Mouse (Mus musculus): ENCODE data around the gene Catsperd. TPM values are rescaled to one million over a fixed set of nuclear protein-coding genes. Genes with fewer than 3 reads are reported as not detected.

The Catsperd gene
- total RNA-seq (2021): 1 to 10 TPM; 2.4 to 2.7 TPM
- long read RNA-seq, experiment 1, partial matches to known transcripts: 2 of 4 reads
- long read RNA-seq, experiment 1, other reads (novel, unspliced or antisense): 2 of 4 reads
- long read RNA-seq, experiment 2, partial matches to known transcripts: 0 of 9 reads
- long read RNA-seq, experiment 2, other reads (novel, unspliced or antisense): 9 of 9 reads

DNA sequence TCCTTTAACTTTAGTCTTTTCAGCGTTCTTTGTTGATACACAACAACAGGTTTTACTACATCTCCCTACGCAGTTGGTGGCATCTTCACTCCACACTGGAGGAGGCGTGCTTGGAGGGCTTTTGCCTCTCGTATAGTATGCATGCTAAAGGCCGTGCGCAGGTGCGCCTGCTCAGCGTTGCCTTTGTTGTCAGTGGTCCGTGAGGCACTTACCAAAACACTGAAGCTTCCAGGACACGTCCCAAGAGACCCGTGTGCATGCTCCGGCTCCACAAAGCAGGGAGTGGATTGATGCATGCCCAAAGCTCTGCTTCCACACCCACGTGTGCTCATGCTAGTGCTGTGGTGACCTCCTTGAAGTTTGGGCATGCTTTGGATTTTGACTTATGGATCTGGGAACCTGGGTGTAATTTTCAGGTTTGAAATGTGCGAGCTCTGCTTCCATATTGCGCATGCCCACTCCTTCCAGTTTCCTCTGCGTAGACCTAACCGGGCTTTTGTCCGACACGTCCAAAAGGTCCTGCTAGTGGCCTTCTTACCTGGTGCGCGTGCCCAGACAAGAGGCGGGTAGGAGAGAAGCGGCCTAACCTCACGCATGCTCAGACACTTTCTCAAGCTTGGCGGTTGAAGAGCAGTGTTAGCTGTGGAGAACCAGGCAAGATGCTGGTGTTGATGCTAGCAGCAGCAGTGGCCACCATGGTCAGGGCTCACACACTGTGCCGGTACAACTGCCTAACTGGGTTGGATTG lies at the start of gene Catsperd:
Gene Catsperd (plus strand): TSS at position 614 of the 748 bp plus-strand sequence.
- no peak for DNase-seq (ENCODE audit: low spot score in 2 of 2)

DNA sequence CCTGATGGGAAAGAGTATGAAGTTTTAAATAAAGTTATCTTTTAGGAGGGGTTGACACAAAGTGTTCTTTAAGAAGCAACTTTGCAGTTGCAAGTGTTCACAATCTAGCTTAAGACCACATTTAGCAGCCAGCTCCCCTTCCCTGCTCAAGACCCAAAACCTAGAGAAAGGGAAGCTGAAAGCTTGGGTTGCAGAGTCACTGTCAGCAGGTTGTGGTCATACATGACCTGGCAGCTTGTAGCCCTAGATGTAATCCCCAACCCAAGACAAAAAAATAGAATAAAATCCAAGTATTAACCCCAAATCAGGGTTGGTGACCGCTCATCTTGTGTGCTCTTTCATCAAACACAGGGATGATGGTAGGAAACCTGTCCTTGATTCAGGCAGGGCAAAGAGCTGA lies 44.9 kb upstream of the Catsperd start:
- DNase-seq (ENCODE audit: low spot score in 2 of 2): no peak

DNA sequence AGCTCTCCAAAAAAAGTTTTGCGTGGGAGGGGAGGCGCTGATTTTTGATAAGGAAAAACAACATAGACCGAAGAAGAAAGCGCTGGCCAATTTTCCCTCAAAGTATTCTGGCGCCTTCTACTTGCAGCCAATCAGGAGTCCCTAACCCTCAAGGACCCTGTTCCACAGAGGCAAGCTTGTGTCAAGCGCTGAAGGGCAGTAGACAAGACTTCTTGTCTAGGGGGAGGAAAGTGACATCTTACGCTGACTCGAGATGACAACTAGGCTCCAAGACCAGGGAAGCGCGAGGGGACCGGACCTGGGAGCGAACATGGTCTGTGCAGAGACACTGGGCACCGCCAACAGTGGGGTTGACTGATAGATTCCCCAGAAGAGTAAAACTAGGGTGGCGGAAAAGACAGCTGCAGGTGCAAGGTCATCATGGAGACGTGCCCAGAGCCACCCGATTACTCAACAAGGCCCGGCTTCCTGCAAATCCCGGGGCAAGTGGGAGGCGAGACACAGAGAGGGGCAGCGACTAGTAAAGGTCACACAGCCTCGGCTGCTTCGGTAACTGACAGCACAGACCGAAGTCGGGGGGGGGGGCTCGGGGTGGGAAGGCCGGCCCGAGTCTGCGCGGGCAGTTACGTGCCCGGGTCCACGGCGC lies 44.2 kb upstream of the Catsperd start:
- DNase-seq (ENCODE audit: low spot score in 2 of 2): peak in 1 of 2 experiments; percentile 25

DNA sequence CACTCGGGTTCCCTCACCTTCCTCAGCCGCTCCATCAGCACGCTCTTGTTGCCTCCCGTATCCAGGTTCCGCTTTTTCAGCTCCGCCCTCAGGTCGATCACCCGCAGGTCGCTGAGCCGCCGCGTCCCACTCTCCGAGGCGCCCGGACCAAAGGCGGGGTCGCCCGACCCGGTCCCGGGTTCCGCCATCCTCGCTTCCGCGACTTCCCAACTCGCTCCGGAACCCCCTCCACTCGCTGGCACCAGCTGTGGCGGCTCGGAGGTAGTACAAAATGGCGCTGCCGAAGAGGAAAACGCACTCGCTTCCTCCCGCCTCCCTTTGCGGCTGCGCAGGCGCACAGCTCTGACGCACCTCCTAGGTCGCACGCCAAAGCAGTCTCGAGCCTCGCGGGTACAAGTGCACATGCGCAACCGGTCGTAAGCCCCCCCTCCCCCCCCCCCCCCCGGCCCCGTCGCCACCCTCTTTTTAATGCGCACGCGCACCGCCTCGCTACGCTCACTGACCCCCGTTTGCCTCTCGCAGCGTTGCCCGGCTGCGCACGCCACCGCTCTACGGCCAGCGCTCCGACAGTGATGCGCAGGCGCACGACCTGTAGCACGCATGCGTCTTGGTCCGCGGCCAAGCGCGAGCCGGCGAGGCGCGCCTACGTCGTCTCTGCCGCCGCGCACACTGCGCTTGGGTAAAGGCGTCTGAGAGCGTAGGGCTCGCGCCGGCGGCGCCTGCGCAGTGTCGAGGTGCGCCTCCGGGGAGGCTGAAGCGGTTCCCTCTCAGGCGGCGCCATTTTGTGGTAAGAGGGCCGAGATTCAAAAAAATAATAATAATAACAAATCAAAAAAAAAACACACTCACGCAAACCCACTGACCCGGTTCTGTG lies 43.4 kb upstream of the Catsperd start, which contains the start of the genes Safb2 and Safb:
Gene Safb2 (minus strand): TSS at position 329 of the 874 bp plus-strand sequence.
Gene Safb (plus strand): TSS at position 569 of the 874 bp plus-strand sequence.
- peak; percentile 95 to 97 for DNase-seq (ENCODE audit: low spot score in 2 of 2)

DNA sequence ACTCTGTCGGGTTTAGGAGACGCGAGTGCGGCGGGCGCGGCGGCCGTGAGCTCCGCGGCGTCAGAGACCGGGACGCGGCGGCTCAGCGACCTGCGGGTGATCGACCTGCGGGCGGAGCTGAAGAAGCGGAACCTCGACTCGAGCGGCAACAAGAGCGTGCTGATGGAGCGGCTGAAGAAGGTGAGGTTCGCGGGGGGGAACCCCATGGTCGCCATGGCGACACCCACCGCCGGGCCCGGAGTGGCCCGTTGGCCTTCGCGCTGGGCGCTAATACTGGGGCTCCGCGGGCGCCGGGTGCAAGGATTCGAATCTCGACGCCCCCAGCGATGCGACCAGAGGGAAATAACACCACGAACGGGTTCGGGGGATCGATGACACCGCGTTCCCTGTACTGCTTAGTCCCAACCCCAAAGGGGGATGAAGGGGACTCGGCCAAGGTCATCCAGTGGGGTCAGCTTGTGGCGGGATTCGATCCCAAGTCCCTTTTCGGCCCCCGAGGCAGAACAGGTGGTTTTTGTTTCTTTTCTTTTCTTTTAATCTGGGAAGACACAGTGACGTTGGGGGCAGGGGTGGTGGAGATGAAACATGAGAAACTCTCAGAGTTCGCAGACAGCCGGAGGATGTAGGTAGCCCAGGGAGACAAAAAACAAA lies 42.6 kb upstream of the Catsperd start:
- DNase-seq (ENCODE audit: low spot score in 2 of 2): peak; percentile 19 to 38

DNA sequence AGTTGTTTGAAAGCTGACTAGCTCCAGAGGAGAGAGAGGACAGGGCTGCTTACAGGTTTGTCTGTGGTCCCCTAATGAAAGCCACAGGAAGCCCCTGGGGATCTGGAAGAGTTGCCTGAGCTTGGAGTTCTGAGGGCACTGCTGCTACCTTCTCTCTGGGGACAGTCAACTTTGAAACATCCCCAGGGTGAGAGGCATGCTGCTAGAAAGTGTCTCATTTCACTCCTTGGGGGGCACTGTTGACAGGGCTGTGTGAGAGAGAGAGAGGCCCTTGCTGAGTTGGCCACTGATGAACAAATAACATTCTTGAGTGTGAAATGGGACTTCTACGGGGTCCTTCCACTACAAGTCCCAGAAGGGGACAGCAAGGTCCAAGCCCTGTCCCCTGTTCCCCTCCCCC lies 40.2 kb upstream of the Catsperd start:
- no peak for DNase-seq (ENCODE audit: low spot score in 2 of 2)

DNA sequence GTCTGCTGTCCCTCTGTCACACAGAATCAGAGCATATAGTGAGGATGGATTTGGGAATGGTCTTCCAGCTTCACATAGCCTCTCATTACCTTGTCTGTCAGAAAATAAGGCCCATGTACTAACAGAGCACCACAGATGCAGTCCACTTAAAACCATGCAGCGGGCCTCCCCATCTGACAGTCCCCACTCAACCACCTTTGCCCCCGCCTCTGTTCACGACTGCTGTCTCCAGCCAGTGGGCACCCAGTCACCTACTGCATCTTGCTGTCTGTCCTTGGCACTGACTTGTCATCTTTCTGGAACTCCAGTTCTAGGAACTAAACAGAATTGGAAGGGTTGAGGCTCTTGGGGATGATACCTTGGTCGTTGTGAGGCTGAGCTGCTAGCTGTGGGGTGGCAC lies 39.0 kb upstream of the Catsperd start:
- no peak for DNase-seq (ENCODE audit: low spot score in 2 of 2)

DNA sequence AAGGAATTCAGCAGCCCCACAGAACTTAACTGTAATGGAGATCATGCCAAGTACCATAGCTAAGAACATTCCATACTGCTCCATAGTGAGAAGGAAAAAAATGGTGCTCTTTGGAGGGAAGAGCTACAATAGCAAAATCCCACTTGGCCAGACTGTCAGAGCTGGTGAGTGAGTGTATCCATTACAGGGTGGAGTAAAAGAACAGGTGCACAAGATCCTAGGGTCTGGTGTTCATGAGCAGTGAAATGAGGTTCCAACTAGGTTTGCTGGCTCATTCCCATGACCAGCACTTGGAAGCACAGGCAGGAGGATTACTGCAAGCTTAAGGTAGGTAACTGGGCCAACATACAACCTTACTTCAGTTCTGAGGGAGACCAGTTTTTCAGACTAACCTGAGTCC lies 35.4 kb upstream of the Catsperd start:
- DNase-seq (ENCODE audit: low spot score in 2 of 2): no peak

DNA sequence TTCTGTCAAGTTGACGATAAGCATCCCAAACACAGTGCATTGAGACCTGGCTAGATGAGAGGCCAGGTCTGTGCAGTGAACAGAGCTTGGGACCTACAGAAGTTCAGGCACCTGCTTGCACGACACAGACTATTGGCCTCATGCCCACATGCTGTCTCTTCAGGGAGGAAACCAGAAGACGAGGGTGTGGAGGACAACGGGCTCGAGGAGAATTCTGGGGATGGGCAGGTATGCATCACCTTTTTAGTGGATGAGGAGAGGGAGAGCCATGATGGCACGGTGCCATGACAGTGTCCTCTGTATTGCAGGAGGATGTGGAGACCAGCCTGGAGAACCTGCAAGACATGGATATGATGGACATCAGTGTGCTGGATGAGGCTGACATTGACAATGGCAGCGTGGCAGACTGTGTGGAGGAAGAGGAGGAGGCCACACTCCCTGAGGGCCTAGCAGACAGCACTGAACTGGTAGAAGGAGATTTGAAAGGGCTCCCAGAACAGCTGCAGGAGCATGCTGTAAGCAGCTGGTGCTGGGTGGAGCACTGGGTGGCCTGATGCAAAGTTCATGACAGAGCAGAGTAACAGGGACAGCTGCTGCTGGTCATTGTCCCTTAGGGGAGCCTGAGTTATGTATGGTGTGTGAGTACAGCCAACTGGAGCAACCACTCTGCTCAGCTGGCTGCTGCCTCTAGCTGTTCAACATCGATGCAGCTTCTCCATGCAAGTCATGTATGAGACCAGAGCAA lies 34.2 kb upstream of the Catsperd start:
- no peak for DNase-seq (ENCODE audit: low spot score in 2 of 2)

DNA sequence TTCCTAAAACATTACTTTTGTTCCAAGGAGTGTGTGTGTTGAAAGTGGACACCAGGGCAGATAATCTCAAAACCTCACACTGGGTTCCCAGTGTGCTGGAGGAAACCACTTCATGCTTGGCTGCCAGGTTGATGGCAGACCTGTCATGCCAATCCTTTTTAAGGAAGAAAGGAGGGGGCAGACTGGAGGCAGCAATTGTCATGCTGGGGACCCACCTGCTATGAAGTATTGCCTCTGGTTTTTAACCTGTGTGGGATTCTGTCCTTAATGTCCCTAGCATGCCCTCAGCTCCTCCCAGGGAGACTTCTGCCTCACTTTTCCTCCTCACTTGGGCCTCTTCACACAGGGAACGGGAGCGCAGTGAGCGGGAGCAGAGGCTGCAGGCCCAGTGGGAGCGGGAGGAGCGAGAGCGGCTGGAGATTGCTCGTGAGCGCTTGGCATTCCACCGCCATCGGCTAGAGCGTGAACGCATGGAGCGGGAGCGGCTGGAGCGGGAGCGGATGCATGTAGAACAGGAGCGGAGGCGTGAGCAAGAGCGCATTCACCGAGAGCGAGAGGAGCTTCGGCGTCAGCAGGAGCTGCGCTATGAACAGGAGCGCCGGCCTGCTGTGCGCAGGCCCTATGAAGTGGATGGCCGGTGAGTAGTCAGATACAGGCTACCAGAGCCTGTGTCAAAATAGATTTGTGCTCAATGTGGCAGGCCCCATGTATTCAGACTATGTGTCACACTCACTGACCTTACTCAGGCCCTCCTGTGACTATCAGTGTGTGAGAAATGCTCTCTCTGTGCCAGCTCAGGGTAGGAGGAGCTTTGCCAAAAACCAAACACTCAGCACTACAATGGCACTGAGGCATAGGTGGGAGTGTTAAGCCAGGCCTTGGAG lies 24.5 kb upstream of the Catsperd start:
- DNase-seq (ENCODE audit: low spot score in 2 of 2): no peak

DNA sequence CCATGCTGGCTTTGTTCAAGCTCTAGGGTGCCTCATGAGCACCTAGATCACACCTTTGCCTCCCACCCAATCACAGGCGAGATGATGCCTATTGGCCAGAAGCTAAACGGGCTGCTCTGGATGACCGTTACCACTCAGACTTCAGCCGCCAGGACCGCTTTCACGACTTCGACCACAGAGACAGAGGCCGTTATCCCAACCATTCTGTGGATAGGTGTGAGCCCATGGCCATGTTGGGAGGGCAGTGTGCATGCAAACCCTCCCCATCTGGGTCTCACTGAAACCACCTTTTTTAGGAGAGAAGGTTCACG lies 23.9 kb upstream of the Catsperd start:
- no peak for DNase-seq (ENCODE audit: low spot score in 2 of 2)

DNA sequence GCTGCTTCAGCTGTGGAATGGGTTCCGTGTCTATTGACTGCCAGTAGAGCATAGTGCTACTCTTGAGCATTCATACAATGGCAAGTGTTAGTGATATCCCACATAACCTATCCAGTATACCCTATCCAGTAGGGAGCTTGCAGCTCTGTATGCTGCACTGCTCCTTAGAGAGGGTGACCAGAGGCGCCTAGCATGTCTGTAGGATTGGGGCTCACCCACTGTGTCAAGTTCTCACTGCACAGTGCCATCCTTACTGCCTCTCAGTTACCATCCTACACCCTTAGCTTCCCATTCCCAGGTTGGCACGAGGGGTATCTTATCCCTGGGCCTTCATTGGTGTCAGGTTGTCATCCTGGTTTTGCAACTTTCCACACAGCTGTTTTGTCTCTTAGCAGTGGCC lies 23.5 kb upstream of the Catsperd start:
- DNase-seq (ENCODE audit: low spot score in 2 of 2): no peak

DNA sequence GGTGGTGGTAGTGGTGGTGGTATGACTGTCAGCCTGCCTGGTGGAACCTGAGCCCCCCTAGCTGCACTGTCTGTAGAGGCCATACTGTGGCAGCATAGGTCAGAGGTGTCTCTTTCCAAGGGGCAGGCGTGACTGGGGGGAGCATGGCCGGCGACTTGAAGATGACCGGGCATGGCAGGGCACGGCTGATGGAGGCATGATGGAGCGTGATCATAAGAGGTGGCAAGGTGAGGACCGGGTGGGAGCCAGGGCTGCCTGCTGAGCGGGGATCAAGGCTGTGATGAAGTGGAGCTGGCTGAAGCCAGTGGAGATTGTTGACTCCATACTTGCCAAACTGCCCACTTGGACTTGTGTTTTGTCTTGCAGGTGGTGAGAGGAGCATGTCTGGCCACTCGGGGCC lies 22.5 kb upstream of the Catsperd start:
- DNase-seq (ENCODE audit: low spot score in 2 of 2): no peak

DNA sequence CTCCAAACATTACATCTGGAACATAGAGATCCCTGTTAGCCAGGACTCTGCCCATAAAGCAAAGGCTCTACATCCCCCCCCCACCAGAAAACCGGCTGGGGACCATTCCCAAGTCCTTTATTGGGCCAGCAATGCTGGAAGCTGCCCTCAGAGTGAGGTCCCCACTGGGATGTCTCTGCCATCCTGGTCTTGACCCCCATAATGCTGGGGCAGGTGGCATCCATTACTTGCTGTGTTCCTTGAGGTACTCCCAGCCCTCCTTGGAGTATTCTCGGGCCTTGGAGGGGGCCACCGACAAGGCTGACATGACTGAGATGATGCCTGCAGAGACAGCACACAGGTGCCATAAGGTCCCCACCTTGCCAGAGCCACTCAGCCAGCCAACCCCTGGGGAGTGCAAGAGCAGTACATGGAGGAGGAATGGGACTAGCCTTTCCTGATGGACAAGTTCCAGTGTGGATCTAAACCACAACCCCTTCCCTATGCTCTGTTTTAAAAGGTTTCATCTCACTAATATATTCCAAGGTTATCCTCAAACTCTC lies 20.4 kb upstream of the Catsperd start:
- DNase-seq (ENCODE audit: low spot score in 2 of 2): no peak

DNA sequence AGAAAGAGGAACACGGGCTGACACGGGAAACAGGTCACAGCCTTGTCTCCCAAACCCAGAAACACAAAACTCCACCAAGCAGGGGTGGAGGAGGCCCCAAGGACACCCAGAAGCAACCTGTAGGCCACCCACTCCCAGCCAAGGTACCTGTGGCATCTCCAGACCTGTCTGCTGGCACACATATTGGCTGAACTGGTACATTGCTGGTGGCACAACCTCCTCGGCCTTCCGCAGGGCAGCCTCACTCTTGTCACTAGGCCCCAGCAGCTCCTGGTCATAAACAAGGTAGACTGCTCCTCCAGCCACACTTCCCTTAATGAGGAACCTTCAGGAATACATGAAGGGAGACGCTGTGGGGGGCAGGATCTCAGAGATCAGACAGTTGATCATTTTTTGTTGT lies 19.2 kb upstream of the Catsperd start:
- no peak for DNase-seq (ENCODE audit: low spot score in 2 of 2)

DNA sequence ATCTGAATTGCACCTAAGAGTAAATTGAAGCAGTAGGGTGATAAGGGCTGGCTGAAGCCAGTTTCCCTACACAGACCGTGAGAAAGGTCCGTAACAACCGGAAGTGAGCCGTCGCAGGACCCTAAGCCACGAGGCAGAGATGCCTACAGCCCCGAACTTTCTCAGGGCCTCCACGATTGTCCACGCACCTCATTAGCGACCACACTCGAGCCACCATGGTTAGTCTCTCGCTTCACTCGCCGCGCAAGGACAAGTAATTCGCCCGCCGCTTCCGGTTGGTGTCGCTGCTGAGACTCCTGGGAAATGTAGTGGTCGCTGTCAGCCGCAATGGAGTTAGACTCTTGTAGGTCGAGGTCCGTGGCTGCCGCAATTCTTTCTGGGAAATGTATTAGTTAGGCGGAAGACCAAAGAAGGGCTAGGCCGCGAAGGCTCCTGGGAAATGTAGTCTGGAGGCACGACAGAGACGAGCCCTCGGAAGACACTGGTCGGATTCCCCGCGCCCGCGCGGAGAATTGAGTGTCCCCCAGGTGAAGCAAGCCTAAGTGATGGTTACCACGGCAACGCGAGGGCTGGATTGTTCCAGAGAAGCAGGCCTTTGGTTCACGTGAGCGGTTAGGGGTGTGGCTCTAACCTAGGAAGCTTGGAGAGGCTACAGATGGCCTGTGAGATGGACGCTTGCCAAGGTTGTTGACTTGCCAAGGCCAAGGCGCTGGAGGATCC lies 18.3 kb upstream of the Catsperd start, which contains the start of gene 2410015M20Rik:
Gene 2410015M20Rik (minus strand): TSS at position 320 of the 720 bp plus-strand sequence.
- peak; percentile 73 to 86 for DNase-seq (ENCODE audit: low spot score in 2 of 2)

DNA sequence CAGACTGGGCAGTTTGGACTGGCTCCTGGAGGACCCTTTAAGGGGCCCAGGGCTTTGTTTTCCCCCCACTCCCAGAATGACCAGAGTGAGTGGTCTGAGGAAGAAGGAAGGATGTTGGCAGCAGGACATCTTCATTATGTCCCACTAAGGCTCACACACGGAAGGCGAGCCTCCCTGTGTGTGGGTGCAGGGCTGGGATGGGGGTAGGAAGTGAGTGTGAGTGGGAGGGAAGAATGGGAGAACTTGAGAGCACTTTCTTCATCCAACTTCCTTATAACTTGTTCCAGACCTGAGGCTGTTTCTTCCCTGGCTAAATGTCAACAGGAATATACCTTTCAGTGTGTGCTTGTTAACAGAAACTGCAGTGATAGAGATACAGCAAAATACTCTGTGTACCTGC lies 16.6 kb upstream of the Catsperd start:
- no peak for DNase-seq (ENCODE audit: low spot score in 2 of 2)

All from adrenal gland, postnatal 4 days (tissue).